Mouse (Mus musculus) neural tube, postnatal 0 days (tissue): ENCODE results near the gene Miga1. TPM values are rescaled to one million over a fixed set of nuclear protein-coding genes. Genes with fewer than 3 reads are reported as not detected.

Experiments used
- polyA plus RNA-seq: library from polyadenylated mRNA; unstranded; fragments of >200 nt; fragmentation: Nextera tagmentation; extraction: Ambion mirVana; gene quantifications from 2 replicates; pipeline ENCODE4 v1.2.1, GENCODE M21; 2015

Gene Miga1
- 17.6 and 18.4 TPM in 2 replicates for polyA plus RNA-seq

GRCm38 (mm10) chr3:152339862-152340557 lies at the start of gene Miga1:
TSS of gene Miga1 (minus strand) at chr3:152340407.

GRCm38 (mm10) chr3:152345732-152346632 lies 5.8 kb upstream of the Miga1 start, which contains the start of gene Usp33:
TSS of gene Usp33 (plus strand) at chr3:152346478.

DNA sequence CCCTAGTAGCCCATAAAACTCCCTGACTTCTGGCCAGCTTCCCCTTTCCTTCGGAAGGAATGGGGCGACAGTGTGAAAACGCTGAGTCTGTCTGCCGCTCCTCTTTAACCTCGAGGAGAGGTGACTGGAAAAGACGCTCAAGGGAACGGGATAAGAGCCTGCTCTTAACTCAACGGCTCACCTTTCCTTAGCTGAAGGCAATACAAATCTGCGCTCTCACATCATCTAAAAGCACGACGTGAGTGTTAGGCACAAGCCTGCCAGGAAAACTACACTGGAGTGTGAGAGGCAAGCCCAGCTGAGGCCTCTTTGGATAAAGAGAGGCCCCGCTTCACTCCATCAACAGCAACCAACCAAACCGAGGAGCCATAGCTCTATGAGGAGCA lies 74.2 kb downstream of the Miga1 start, which contains the start of gene Nexn:
Gene Nexn (minus strand): TSS at position 315 of the 386 bp plus-strand sequence.

Other genes starting within 250 kb of the Miga1 start
- gene Gipc2, start 174.2 kb downstream of the Miga1 start, polyA plus RNA-seq = 13.4 and 14.8 TPM in 2 replicates
- 51.8 and 52.5 TPM in 2 replicates for gene Dnajb4, start 130.1 kb downstream of the Miga1 start, polyA plus RNA-seq
- gene Fubp1, start 130.0 kb downstream of the Miga1 start, polyA plus RNA-seq = 106 and 114 TPM in 2 replicates
- 2.9 and 3.6 TPM in 2 replicates for gene Nexn, start 74.1 kb downstream of the Miga1 start, polyA plus RNA-seq
- gene Usp33, start 6.1 kb upstream of the Miga1 start, polyA plus RNA-seq = 58.4 and 60.3 TPM in 2 replicates
- 20.9 and 22.3 TPM in 2 replicates for gene Zzz3, start 55.1 kb upstream of the Miga1 start, polyA plus RNA-seq